In genomic region chr9:77502548-77503438, GRCm38 (mm10) we compare ENCODE assay signal across 9 mouse cellular contexts. TPM values are rescaled to one million over a fixed set of nuclear protein-coding genes. Genes with fewer than 3 reads are reported as not detected.
DNase-seq lines count a peak whose midpoint lies in the region; ATAC-seq and TF ChIP-seq lines count a peak whose summit lies in the region.
"Had no signal": no experiment of that assay in that cellular context is flagged by ENCODE, and none has a peak within 500 bp of the region (broad histone marks: within the 10 kb centered on the region; RNA-seq: fewer than 3 reads in every experiment).

No protein-coding gene starts in this region.

- no peak for ATAC-seq in liver, embryonic 12.5 days
- ATAC-seq in megakaryocyte progenitor cell, adult 5-6 weeks (replicated peaks; ENCODE audit: poor library complexity) = 0 out of 2 replicates have a peak, but pooled peaks have one; percentile 17

- no peak overlapping the region for H3K4me3 ChIP-seq in liver, adult 2 months (ENCODE audit: insufficient read depth, low read depth, low read length)
- no peak overlapping the region for H3K4me3 ChIP-seq in liver, embryonic 12.5 days
- H3K4me3 ChIP-seq in gastrocnemius, adult 2 months = no peak overlapping the region
- H3K4me3 ChIP-seq: limb, embryonic 12.5 days had no signal

- TF ChIP-seq POLR2A in liver, adult 2 months (IDR thresholded peaks at IDR 0.05; ENCODE audit: extremely low read depth, insufficient read depth, low read length) = no peak

- no peaks in the 10 kb centered on the region for H3K79me2 ChIP-seq in liver, adult 2 months (ENCODE audit: control insufficient read depth, insufficient read depth, low read length)

- WGBS in liver, adult 2 months = 43% methylated on average over 14 of the region's 14 CpGs
- 71% methylated on average over 14 of the region's 14 CpGs for WGBS in liver, embryonic 12.5 days (ENCODE audit: insufficient replicate concordance)

- H3K27ac ChIP-seq in liver, adult 2 months (replicated peaks; ENCODE audit: insufficient read depth, low read depth, low read length) = no peak overlapping the region
- no peak overlapping the region for H3K27ac ChIP-seq in liver, embryonic 12.5 days
- H3K27ac ChIP-seq in gastrocnemius, adult 2 months = no peak overlapping the region
- H3K27ac ChIP-seq: limb, embryonic 12.5 days had no signal

- no peaks in the 10 kb centered on the region for H3K36me3 ChIP-seq in liver, adult 2 months (ENCODE audit: control insufficient read depth, insufficient read depth, low read length)
- H3K36me3 ChIP-seq in liver, embryonic 12.5 days = no peaks in the 10 kb centered on the region
- H3K36me3 ChIP-seq: limb, embryonic 12.5 days had no signal

- peaks cover 2% of the 10 kb centered on the region for H3K4me1 ChIP-seq in liver, adult 2 months (ENCODE audit: control insufficient read depth, insufficient read depth, low read length)
- 0 out of 2 replicates have a peak, but pooled peaks cover 3% of the 10 kb centered on the region for H3K4me1 ChIP-seq in liver, embryonic 12.5 days

- H3K4me2 ChIP-seq in liver, embryonic 12.5 days = no peak overlapping the region
- H3K4me2 ChIP-seq: limb, embryonic 12.5 days had no signal

- no peak for TF ChIP-seq CTCF in liver, adult 2 months (IDR thresholded peaks at IDR 0.05; ENCODE audit: low read depth, low read length)
- TF ChIP-seq CTCF in gastrocnemius, adult 2 months (IDR thresholded peaks at IDR 0.05) = no peak

- no peak overlapping the region for H3K9ac ChIP-seq in liver, adult 2 months (ENCODE audit: low read depth, low read length)
- H3K9ac ChIP-seq in liver, embryonic 12.5 days = no peak overlapping the region
- H3K9ac ChIP-seq: limb, embryonic 12.5 days had no signal

- intact Hi-C loops in gastrocnemius, adult 2 months (cut with DNase I) = no loop called here

- H3K27me3 ChIP-seq in liver, adult 2 months (ENCODE audit: control insufficient read depth, insufficient read depth, low read length) = no peaks in the 10 kb centered on the region; the same call in 1 of the 2 replicates
- H3K27me3 ChIP-seq in liver, embryonic 12.5 days (replicated peaks) = no peaks in the 10 kb centered on the region
- H3K27me3 ChIP-seq: limb, embryonic 12.5 days had no signal

- no peaks in the 10 kb centered on the region for H3K9me3 ChIP-seq in liver, embryonic 12.5 days (replicated peaks)
- H3K9me3 ChIP-seq: limb, embryonic 12.5 days had no signal

- DNase-seq in liver, adult 2 months (ENCODE audit: extremely low read depth, low read depth, low spot score) = peak; percentile 80
- peak; percentile 31 to 39 for DNase-seq in cerebellum, adult 18-20 months
- DNase-seq in heart, adult 8-10 months (ENCODE audit: low spot score) = peak; percentile 28
- DNase-seq in spleen, adult 18-20 months = no peak
- DNase-seq in gastrocnemius, adult 2 months = no peak
- no peak for DNase-seq in c-Kit-positive CD71-positive TER-119-positive erythroid progenitor cells, embryonic 14.5 days (ENCODE audit: low spot score)

RNA-seq across cellular contexts. Expression of gene Lrrc1, which starts 41.9 kb away (rescaled TPM):
- total RNA-seq in liver, adult 2 months (2014; rRNA removed) = 1.4 and 1.5 TPM in 2 replicates
- polyA plus RNA-seq in liver, adult 2 months (2012; rRNA removed) = 0.32 and 0.40 TPM in 2 replicates
- polyA plus RNA-seq in liver, embryonic 12.5 days (2016; fragmentation: Nextera tagmentation; extraction: Ambion mirVana) = 4.0 and 4.4 TPM in 2 replicates
- total RNA-seq in heart, adult 8-10 months (2022) = 10 to 100 TPM; 15.5 to 19.9 (median 16.8) TPM
- 9.1 and 10.2 TPM in 2 replicates for total RNA-seq in megakaryocyte progenitor cell, adult 5-6 weeks (2015)
- total RNA-seq in megakaryocyte progenitor cell, adult 5-6 weeks (2017) = 13.8 and 17.2 TPM in 2 replicates
- total RNA-seq in gastrocnemius, adult 2 months (2021) = under 1 TPM; 0.71 to 0.84 TPM

Comparison
In these comparisons a context has a peak if more than half of its experiments do, and no peak if none do; other contexts are left out.
1. DNase-seq: peak in liver, adult 2 months (single experiment), cerebellum, adult 18-20 months (2 of 2) and heart, adult 8-10 months (single experiment); none in spleen, adult 18-20 months (0 of 2), gastrocnemius, adult 2 months (single experiment) and c-Kit-positive CD71-positive TER-119-positive erythroid progenitor cells, embryonic 14.5 days (single experiment).